Mouse (Mus musculus) liver, postnatal 0 days (tissue): Measurements from ENCODE around the gene Rnf223.

Source experiments
- CTCF ChIP-seq: sonication (generic); IDR thresholded peaks from 2 replicates; pipeline ENCODE4 v1.5.1; 2016; ENCODE audit warnings: antibody characterized with exemption, low read depth
- EP300 ChIP-seq: IDR thresholded peaks from 2 replicates; pipeline ENCODE4 v1.6.1; 2016; ENCODE audit warnings: antibody characterized with exemption, low read depth, mild to moderate bottlenecking

- peak; percentile 48 for TF ChIP-seq CTCF
- TF ChIP-seq EP300: no peak
Observed at GRCm38 (mm10) chr4:156101481-156101903, 28.8 kb upstream of the Rnf223 start.
